Mouse (Mus musculus): ENCODE data around the gene 2700097O09Rik.
"Not testable (repeated sequence)": the region's sequence is repeated elsewhere in the genome, so short reads cannot be mapped to it uniquely, and the experiment has no call there.

Gene 2700097O09Rik

GRCm38 (mm10) chr12:55041011-55041410 is 38.9 kb downstream of the 2700097O09Rik start:
- DNase-seq (ENCODE audit: low spot score in 2 of 2) = no peak

- no peak for DNase-seq (ENCODE audit: low spot score in 2 of 2)
Measured at GRCm38 (mm10) chr12:55027088-55027487, 52.8 kb downstream of the 2700097O09Rik start.

GRCm38 (mm10) chr12:55023284-55023683 is 56.6 kb downstream of the 2700097O09Rik start:
- DNase-seq (ENCODE audit: low spot score in 2 of 2) = no peak

- no peak for DNase-seq (ENCODE audit: low spot score in 2 of 2)
Measured at GRCm38 (mm10) chr12:55019421-55019877, 60.5 kb downstream of the 2700097O09Rik start.

- no peak for DNase-seq (ENCODE audit: low spot score in 2 of 2)
Measured at GRCm38 (mm10) chr12:55017119-55017721, 62.7 kb downstream of the 2700097O09Rik start.

- no peak for DNase-seq (ENCODE audit: low spot score in 2 of 2)
Measured at GRCm38 (mm10) chr12:55016339-55017118, 63.4 kb downstream of the 2700097O09Rik start.

GRCm38 (mm10) chr12:55015428-55015827 is 64.5 kb downstream of the 2700097O09Rik start:
- DNase-seq (ENCODE audit: low spot score in 2 of 2) = no peak

GRCm38 (mm10) chr12:55013626-55014398 is 66.1 kb downstream of the 2700097O09Rik start, which contains the start of gene Baz1a:
TSS of gene Baz1a (minus strand) at chr12:55014348.
- no peak for DNase-seq (ENCODE audit: low spot score in 2 of 2)

GRCm38 (mm10) chr12:55013031-55013430 is 66.9 kb downstream of the 2700097O09Rik start:
- no peak for DNase-seq (ENCODE audit: low spot score in 2 of 2)

GRCm38 (mm10) chr12:55007361-55008008 is 72.4 kb downstream of the 2700097O09Rik start:
- peak; percentile 33 to 43 for DNase-seq (ENCODE audit: low spot score in 2 of 2)

- no peak for DNase-seq (ENCODE audit: low spot score in 2 of 2)
Measured at GRCm38 (mm10) chr12:55006071-55006470, 73.8 kb downstream of the 2700097O09Rik start.

- DNase-seq (ENCODE audit: low spot score in 2 of 2) = no peak
Measured at GRCm38 (mm10) chr12:55004396-55004795, 75.5 kb downstream of the 2700097O09Rik start.

- DNase-seq (ENCODE audit: low spot score in 2 of 2) = no peak
Measured at GRCm38 (mm10) chr12:55003843-55004242, 76.1 kb downstream of the 2700097O09Rik start.

- not testable (repeated sequence) for DNase-seq (ENCODE audit: low spot score in 2 of 2)
Measured at GRCm38 (mm10) chr12:55002532-55002931, 77.4 kb downstream of the 2700097O09Rik start.

- no peak for DNase-seq (ENCODE audit: low spot score in 2 of 2)
Measured at GRCm38 (mm10) chr12:54999016-54999690, 80.8 kb downstream of the 2700097O09Rik start.

- DNase-seq (ENCODE audit: low spot score in 2 of 2) = no peak
Measured at GRCm38 (mm10) chr12:54998411-54998810, 81.5 kb downstream of the 2700097O09Rik start.

GRCm38 (mm10) chr12:54996979-54997474 is 82.9 kb downstream of the 2700097O09Rik start:
- DNase-seq (ENCODE audit: low spot score in 2 of 2) = no peak

- no peak for DNase-seq (ENCODE audit: low spot score in 2 of 2)
Measured at GRCm38 (mm10) chr12:54995965-54996364, 83.9 kb downstream of the 2700097O09Rik start.

All from frontal cortex, postnatal 36 days (tissue).